Mouse (Mus musculus) forebrain, embryonic 13.5 days (tissue): ENCODE measurements around the gene Ncaph2. TPM values are rescaled to one million over a fixed set of nuclear protein-coding genes. Genes with fewer than 3 reads are reported as not detected.
A peak's percentile ranks its signal among the peaks of the same experiment; 100 is the strongest.

Source experiments
- ATAC-seq: fragments of 200-750 bp; cut with Nextera tagmentation; 2 replicates; pipeline ENCODE4 v1.8.0; 2017
- H3K27ac ChIP-seq: fragments of 300-500 bp; sonication (generic); 2 replicates; pipeline ENCODE4 v1.5.1; 2015; ENCODE audit warnings: inconsistent platforms, mild to moderate bottlenecking, moderate library complexity
- H3K27me3 ChIP-seq: fragments of 300-500 bp; sonication (generic); 2 replicates; pipeline ENCODE4 v1.6.1; 2015; ENCODE audit warnings: mild to moderate bottlenecking, inconsistent platforms
- H3K36me3 ChIP-seq: fragments of 300-500 bp; sonication (generic); 2 replicates; pipeline ENCODE4 v1.6.1; 2015; ENCODE audit warnings: mild to moderate bottlenecking, inconsistent platforms; ENCODE audit not compliant: poor library complexity, severe bottlenecking
- H3K4me1 ChIP-seq: fragments of 300-500 bp; sonication (generic); 2 replicates; pipeline ENCODE4 v1.6.1; 2015; ENCODE audit warnings: inconsistent platforms
- H3K4me2 ChIP-seq: fragments of 300-500 bp; sonication (generic); 2 replicates; pipeline ENCODE4 v1.6.1; 2015; ENCODE audit warnings: inconsistent platforms, mild to moderate bottlenecking, moderate library complexity
- H3K4me3 ChIP-seq: fragments of 300-500 bp; sonication (generic); 2 replicates; pipeline ENCODE4 v1.5.1; 2015; ENCODE audit warnings: mild to moderate bottlenecking, inconsistent platforms
- H3K9ac ChIP-seq: fragments of 300-500 bp; sonication (generic); 2 replicates; pipeline ENCODE4 v1.6.1; 2015; ENCODE audit warnings: mild to moderate bottlenecking, inconsistent platforms
- H3K9me3 ChIP-seq: fragments of 300-500 bp; sonication (generic); replicated peaks from 2 replicates; pipeline ENCODE4 v1.6.1; 2016; ENCODE audit warnings: inconsistent platforms
- WGBS: fragments of 180-500 bp; shearing (Covaris S2); methylation state at CpG from one replicate; pipeline ENCODE4 v1.1.7; 2015; 5-methylcytosine and 5-hydroxymethylcytosine counted together
- polyA plus RNA-seq: library from polyadenylated mRNA; unstranded; fragments of >200 nt; fragmentation: Nextera tagmentation; extraction: Ambion mirVana; gene quantifications from 2 replicates; pipeline ENCODE4 v1.2.1, GENCODE M21; 2015

The Ncaph2 gene
- polyA plus RNA-seq, 1 experiment from 2014 or later: 156 TPM

DNA sequence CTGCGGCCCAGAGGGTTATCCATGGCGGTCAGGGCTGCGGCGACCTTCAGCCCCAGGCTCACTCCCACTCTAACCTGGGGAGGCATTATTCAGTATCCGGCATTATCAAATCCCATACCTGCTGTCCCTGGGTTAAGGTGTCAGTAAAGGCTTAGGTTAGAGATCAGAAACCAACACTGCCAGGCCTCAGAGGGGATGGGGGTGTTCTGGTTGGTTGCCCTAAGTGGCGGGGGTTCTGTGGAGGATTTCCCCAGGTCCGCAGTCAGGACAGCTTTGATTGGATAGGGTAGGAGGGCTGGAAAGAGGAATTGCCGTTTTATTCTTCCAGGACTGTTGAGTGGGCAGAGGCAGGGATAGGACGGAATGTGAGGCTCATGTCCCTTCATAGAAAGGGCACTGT, 18.8 kb downstream of the Ncaph2 start:
- Histone ChIP-seq H3K4me3 (peak overlapping the region; percentile 70), H3K9me3 (no peaks in the 10 kb centered on the region), H3K36me3 (peaks cover 35% of the 10 kb centered on the region), H3K4me2 (peak overlapping the region; percentile 71), H3K27me3 (peaks cover 40% of the 10 kb centered on the region), H3K27ac (peak overlapping the region; percentile 93; the same call in 1 of the 2 replicates), H3K9ac (peak overlapping the region; percentile 87), H3K4me1 (peaks cover 28% of the 10 kb centered on the region)
- no peak for ATAC-seq
- WGBS: 52% methylated on average over 9 of the region's 9 CpGs

DNA sequence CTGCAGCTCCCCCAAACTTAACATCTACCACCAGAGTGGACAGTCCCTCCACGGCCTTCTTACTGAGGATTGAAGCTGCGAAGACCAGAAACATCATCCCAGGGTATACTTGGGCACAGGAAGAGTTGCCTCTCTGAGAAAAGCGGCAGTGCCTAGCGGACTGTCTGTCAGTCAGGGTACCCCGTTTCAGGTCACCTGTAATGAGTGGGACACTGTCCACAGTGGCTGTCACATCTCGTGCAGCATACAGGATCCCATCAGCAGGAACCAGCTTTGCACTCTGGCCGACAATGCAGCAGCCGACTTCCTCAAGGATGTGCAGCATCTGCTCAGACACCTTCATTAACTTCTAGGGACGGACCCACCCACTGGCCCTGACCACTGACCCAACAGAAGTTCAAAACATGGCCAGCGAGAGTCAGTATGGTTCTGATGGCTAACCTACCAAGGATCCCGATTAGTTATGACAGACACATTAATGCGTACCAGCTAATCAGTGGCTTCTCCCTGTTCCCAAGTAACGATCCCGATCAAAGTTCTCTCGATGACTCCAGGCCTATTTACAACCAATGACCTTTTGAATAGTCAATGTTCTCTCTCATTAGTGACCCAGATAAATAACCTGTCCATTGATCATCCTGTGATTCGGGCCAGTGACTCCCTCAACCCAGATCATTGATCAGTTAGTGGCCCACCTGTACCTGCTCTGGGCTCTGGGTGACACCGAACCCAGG, 19.4 kb downstream of the Ncaph2 start:
- no peaks in the 10 kb centered on the region for H3K9me3 ChIP-seq
- peaks cover 29% of the 10 kb centered on the region for H3K36me3 ChIP-seq
- ATAC-seq: no peak
- no peak overlapping the region for H3K27ac ChIP-seq
- 92% methylated on average over 17 of the region's 17 CpGs for WGBS
- H3K4me3 ChIP-seq: no peak overlapping the region
- H3K4me2 ChIP-seq: no peak overlapping the region
- H3K27me3 ChIP-seq: peaks cover 46% of the 10 kb centered on the region
- no peak overlapping the region for H3K9ac ChIP-seq
- peaks cover 31% of the 10 kb centered on the region for H3K4me1 ChIP-seq

- H3K9me3 ChIP-seq: no peaks in the 10 kb centered on the region
- H3K27me3 ChIP-seq: peaks cover 55% of the 10 kb centered on the region
- no peak for ATAC-seq
- H3K4me3 ChIP-seq: no peak overlapping the region
- H3K4me1 ChIP-seq: peaks cover 31% of the 10 kb centered on the region
- no peak overlapping the region for H3K4me2 ChIP-seq
- H3K27ac ChIP-seq: no peak overlapping the region
- no peak overlapping the region for H3K9ac ChIP-seq
- 85% methylated on average over 7 of the region's 7 CpGs for WGBS
- peaks cover 18% of the 10 kb centered on the region for H3K36me3 ChIP-seq
Observed at GRCm38 (mm10) chr15:89376040-89376439, 20.5 kb downstream of the Ncaph2 start.

DNA sequence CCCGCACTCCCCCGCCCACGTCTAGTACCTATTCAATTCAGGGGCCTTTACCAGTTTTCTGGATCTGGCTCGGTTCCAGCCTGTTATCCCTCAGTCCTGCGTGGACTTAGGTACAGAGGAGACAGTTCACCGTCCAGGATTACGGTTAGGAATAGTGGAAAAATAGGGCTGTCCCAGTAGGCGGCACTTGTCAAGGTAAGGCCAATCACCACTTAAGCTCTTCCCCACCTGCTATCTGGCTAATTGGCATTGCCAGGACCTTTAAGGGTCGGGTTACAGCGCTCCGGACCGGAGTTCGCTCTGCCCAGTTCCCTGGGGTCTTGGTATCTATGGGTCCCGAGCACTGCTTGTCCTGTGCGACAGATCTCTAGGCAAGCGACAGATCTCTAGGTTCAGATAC, 21.4 kb downstream of the Ncaph2 start, which contains the start of gene Tymp:
Tymp (minus strand) TSS at position 83 of the 400 bp plus-strand sequence.
- no peak within 1 kb of the TSS for H3K4me3 ChIP-seq
- peaks cover 31% of the 10 kb centered on the region for H3K4me1 ChIP-seq
- H3K9me3 ChIP-seq: no peaks in the 10 kb centered on the region
- no peak within 1 kb of the TSS for H3K9ac ChIP-seq
- peaks cover 9% of the 10 kb centered on the region for H3K36me3 ChIP-seq
- 15% methylated on average over 16 of the region's 16 CpGs for WGBS
- no peak for ATAC-seq
- peaks cover 60% of the 10 kb centered on the region for H3K27me3 ChIP-seq
- no peak within 1 kb of the TSS for H3K27ac ChIP-seq
- H3K4me2 ChIP-seq: peak within 1 kb of the TSS; percentile 14; the same call in 1 of the 2 replicates

DNA sequence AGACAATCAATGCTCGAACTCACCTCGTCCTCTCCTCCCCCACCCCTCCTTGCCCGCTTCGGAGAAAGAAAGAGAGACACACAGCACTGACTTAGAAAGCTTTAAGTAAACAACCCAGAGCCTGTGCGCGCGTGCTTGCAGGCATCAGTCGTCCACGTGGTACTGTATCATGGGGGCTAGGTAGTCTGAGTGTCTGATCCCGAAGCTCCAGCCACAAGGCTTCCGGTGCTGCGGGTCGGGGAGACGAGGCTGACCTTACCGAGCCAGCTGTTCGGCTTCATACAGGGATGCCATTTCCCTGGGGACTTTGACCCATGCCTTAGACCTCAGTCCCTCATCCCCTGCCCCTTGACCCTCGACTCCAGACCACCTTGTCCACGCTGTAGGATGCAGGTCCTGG, 21.8 kb downstream of the Ncaph2 start:
- Histone ChIP-seq H3K4me1 (peaks cover 31% of the 10 kb centered on the region), H3K4me3 (no peak overlapping the region), H3K27ac (no peak overlapping the region), H3K9me3 (no peaks in the 10 kb centered on the region), H3K4me2 (peak overlapping the region; percentile 14; the same call in 1 of the 2 replicates), H3K9ac (no peak overlapping the region), H3K36me3 (peaks cover 5% of the 10 kb centered on the region), H3K27me3 (peaks cover 60% of the 10 kb centered on the region)
- no peak for ATAC-seq
- 8% methylated on average over 18 of the region's 18 CpGs for WGBS

DNA sequence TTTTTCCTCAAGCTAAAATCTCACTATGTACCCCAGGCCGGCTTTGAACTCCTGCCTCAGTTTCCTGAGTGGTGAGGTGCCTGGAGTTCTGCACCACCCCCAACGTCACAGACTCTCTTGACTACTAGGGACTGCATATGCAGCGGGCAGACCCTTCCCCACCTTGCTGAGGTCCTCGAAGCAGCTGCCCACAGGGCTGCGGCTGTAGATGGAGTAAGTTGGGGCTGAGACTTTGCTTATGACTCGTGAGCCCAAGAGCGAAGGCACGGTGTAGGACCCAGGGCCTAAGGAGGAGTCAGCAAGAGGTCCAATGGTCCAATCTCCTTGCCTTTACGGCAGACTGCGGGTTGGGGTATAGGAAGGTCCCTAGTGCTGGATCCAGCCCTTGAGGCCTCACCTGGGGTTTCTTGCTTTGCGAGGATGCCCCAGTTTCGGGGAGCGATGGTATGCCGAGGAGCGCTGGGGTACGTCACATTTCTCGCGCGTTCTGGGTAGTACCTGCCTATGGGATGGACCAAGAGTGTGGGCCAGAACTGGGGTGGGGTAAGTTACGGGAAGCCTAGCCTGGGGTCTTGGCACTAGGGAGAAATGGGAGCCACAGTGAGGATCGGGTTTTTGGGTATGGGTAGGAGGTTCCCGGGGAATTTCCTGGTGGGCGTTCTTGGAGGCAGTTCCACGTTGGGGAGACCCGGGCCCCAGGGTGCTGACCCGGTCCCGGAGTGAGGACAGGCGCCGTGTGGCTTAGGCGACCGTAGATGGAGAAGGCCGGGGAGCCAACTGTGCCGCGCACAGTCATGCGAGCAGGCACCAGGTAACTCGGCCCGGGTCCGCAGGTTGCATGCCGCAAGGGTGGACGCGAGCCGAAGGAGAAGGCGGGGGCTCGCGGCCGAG, 22.7 kb downstream of the Ncaph2 start:
- no peak overlapping the region for H3K27ac ChIP-seq
- no peaks in the 10 kb centered on the region for H3K9me3 ChIP-seq
- peak overlapping the region; percentile 55 for H3K9ac ChIP-seq
- ATAC-seq: no peak
- peaks cover 64% of the 10 kb centered on the region for H3K27me3 ChIP-seq
- H3K36me3 ChIP-seq: no peaks in the 10 kb centered on the region
- peaks cover 22% of the 10 kb centered on the region for H3K4me1 ChIP-seq
- peak overlapping the region; percentile 65 for H3K4me2 ChIP-seq
- 14% methylated on average over 43 of the region's 46 CpGs for WGBS
- H3K4me3 ChIP-seq: peak overlapping the region; percentile 38

DNA sequence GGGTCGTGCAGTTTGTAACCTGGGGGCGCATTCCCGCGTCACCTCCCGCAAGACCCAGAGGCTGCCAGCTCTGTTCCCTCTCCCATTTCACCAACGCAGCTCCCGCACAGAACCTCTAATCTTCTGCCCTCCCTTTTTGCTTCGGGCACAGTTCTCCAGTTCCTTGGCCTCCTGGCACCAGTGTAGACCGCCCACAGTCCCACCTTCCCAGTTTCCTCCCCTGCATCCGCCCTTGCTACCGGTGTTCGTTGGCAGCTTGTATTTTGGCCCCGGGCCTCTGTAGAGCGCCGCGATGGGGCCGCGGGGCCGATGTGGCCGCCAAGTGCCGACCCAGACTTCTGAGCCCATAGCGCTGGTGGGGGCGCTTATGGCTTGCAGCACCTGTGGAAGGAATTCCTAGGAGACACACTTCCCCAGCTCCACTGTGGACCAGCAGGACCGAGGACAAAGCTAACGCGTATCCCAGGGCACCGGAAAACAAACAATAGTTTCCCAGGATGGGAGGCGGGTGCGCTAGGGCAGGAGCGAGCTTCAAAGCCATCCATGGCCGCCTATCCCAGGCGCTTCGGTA, 23.4 kb downstream of the Ncaph2 start, which contains the start of gene Odf3b:
Odf3b (minus strand) TSS at position 452 of the 571 bp plus-strand sequence.
- H3K4me2 ChIP-seq: peak within 1 kb of the TSS; percentile 65
- H3K9me3 ChIP-seq: no peaks in the 10 kb centered on the region
- WGBS: under 1% methylated on average over 33 of the region's 33 CpGs
- no peaks in the 10 kb centered on the region for H3K36me3 ChIP-seq
- H3K27ac ChIP-seq: no peak within 1 kb of the TSS
- H3K9ac ChIP-seq: peak within 1 kb of the TSS; percentile 55
- ATAC-seq: no peak
- peaks cover 20% of the 10 kb centered on the region for H3K4me1 ChIP-seq
- peak within 1 kb of the TSS; percentile 38 for H3K4me3 ChIP-seq
- peaks cover 64% of the 10 kb centered on the region for H3K27me3 ChIP-seq

GRCm38 (mm10) chr15:89379429-89379828, 23.9 kb downstream of the Ncaph2 start:
- Histone ChIP-seq H3K4me3 (peak overlapping the region; percentile 38), H3K27me3 (peaks cover 67% of the 10 kb centered on the region), H3K36me3 (no peaks in the 10 kb centered on the region), H3K4me2 (peak overlapping the region; percentile 65), H3K9me3 (no peaks in the 10 kb centered on the region), H3K9ac (no peak overlapping the region), H3K4me1 (peaks cover 16% of the 10 kb centered on the region), H3K27ac (no peak overlapping the region)
- no peak for ATAC-seq
- 9% methylated on average over 10 of the region's 10 CpGs for WGBS

- Histone ChIP-seq H3K27me3 (peaks cover 32% of the 10 kb centered on the region), H3K4me1 (peaks cover under 1% of the 10 kb centered on the region), H3K27ac (no peak within 1 kb of the TSS), H3K9ac (no peak within 1 kb of the TSS), H3K4me3 (no peak within 1 kb of the TSS), H3K4me2 (no peak within 1 kb of the TSS), H3K9me3 (no peaks in the 10 kb centered on the region), H3K36me3 (no peaks in the 10 kb centered on the region)
- no peak for ATAC-seq
- WGBS: 94% methylated on average over 7 of the region's 7 CpGs
Observed at GRCm38 (mm10) chr15:89384617-89385016, 29.1 kb downstream of the Ncaph2 start, which contains the start of gene Klhdc7b. Gene Klhdc7b, plus strand, starts transcription at chr15:89384917.

DNA sequence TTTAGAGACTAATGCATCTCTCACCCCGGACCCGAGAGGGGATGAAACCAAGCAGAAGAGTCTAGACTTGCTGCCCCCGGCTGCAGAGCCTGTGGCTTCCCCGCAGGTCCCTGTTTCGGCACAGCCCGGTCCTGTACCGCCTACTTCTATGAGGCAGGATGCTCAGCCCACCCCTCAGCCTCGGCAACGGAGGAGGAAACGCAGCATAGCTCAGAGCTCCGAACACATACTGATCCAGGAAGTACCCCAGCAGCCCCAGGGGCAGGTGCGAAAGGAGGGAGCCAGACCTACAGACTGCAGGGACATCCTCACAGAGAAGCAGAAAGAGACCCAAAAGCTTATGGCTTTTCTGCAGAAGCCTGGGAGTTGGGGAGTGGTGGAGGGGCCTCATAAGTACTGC, 31.6 kb downstream of the Ncaph2 start:
- H3K9me3 ChIP-seq: no peaks in the 10 kb centered on the region
- H3K4me1 ChIP-seq: no peaks in the 10 kb centered on the region
- ATAC-seq: no peak
- no peaks in the 10 kb centered on the region for H3K36me3 ChIP-seq
- no peak overlapping the region for H3K4me3 ChIP-seq
- H3K27me3 ChIP-seq: peaks cover 15% of the 10 kb centered on the region; the same call in 1 of the 2 replicates
- no peak overlapping the region for H3K9ac ChIP-seq
- no peak overlapping the region for H3K27ac ChIP-seq
- H3K4me2 ChIP-seq: no peak overlapping the region
- WGBS: 52% methylated on average over 12 of the region's 12 CpGs

- no peaks in the 10 kb centered on the region for H3K4me1 ChIP-seq
- H3K36me3 ChIP-seq: no peaks in the 10 kb centered on the region
- WGBS: 90% methylated on average over 10 of the region's 10 CpGs
- H3K27me3 ChIP-seq: 0 out of 2 replicates have a peak, but pooled peaks cover 3% of the 10 kb centered on the region
- H3K9ac ChIP-seq: no peak overlapping the region
- no peak overlapping the region for H3K4me3 ChIP-seq
- no peak overlapping the region for H3K4me2 ChIP-seq
- no peak overlapping the region for H3K27ac ChIP-seq
- no peaks in the 10 kb centered on the region for H3K9me3 ChIP-seq
- no peak for ATAC-seq
Observed at GRCm38 (mm10) chr15:89390081-89390480, 34.6 kb downstream of the Ncaph2 start.

- no peak overlapping the region for H3K27ac ChIP-seq
- no peaks in the 10 kb centered on the region for H3K27me3 ChIP-seq
- 90% methylated on average over 4 of the region's 4 CpGs for WGBS
- ATAC-seq: no peak
- H3K9ac ChIP-seq: no peak overlapping the region
- no peaks in the 10 kb centered on the region for H3K9me3 ChIP-seq
- H3K36me3 ChIP-seq: no peaks in the 10 kb centered on the region
- no peak overlapping the region for H3K4me2 ChIP-seq
- no peaks in the 10 kb centered on the region for H3K4me1 ChIP-seq
- no peak overlapping the region for H3K4me3 ChIP-seq
Observed at GRCm38 (mm10) chr15:89396883-89397282, 41.4 kb downstream of the Ncaph2 start.
